Mouse (Mus musculus): ENCODE results near the gene Mypop.

GRCm38 (mm10) chr7:18986503-18986902 lies 4.5 kb upstream of the Mypop start:
- TF ChIP-seq CTCF (conservative IDR thresholded peaks at IDR 0.05; ENCODE audit: low read length) (no peak), NANOG (IDR thresholded peaks at IDR 0.05; ENCODE audit: borderline replicate concordance, low read length) (no peak), POU5F1 (IDR thresholded peaks at IDR 0.05; ENCODE audit: borderline replicate concordance, low read length) (no peak)

All from E14TG2a.4 (cell line).